Mouse (Mus musculus): Measurements from ENCODE around the gene Scube1. TPM values are rescaled to one million over a fixed set of nuclear protein-coding genes. Genes with fewer than 3 reads are reported as not detected.

The Scube1 gene
- polyA plus RNA-seq, 2 experiments from 2014 or later, result not detected

GRCm38 (mm10) chr15:83664722-83665121, 60.1 kb downstream of the Scube1 start:
- no peak for ATAC-seq

- no peak for ATAC-seq
These were observed 61.8 kb downstream of the Scube1 start for GRCm38 (mm10) chr15:83663066-83663465.

GRCm38 (mm10) chr15:83662106-83662505, 62.7 kb downstream of the Scube1 start:
- no peak for ATAC-seq

GRCm38 (mm10) chr15:83642518-83642917, 82.3 kb downstream of the Scube1 start:
- no peak for ATAC-seq

- ATAC-seq, result no peak
These were observed 84.6 kb downstream of the Scube1 start for GRCm38 (mm10) chr15:83640208-83640607.

GRCm38 (mm10) chr15:83639160-83639559, 85.7 kb downstream of the Scube1 start:
- ATAC-seq, result no peak

- ATAC-seq, result no peak
These were observed 86.5 kb downstream of the Scube1 start for GRCm38 (mm10) chr15:83638196-83638899.

- no peak for ATAC-seq
These were observed 88.1 kb downstream of the Scube1 start for GRCm38 (mm10) chr15:83636759-83637158.

GRCm38 (mm10) chr15:83635251-83635650, 89.6 kb downstream of the Scube1 start:
- ATAC-seq, result no peak

- no peak for ATAC-seq
These were observed 90.7 kb downstream of the Scube1 start for GRCm38 (mm10) chr15:83634076-83634475.

- ATAC-seq, result no peak
These were observed 93.8 kb downstream of the Scube1 start for GRCm38 (mm10) chr15:83631071-83631470.

GRCm38 (mm10) chr15:83629716-83630115, 95.1 kb downstream of the Scube1 start:
- ATAC-seq, result no peak

- no peak for ATAC-seq
These were observed 98.6 kb downstream of the Scube1 start for GRCm38 (mm10) chr15:83626142-83626645.

GRCm38 (mm10) chr15:83615245-83615644, 109.6 kb downstream of the Scube1 start:
- no peak for ATAC-seq

- ATAC-seq, result peak; percentile 42
These were observed 117.6 kb downstream of the Scube1 start for GRCm38 (mm10) chr15:83607115-83607802.

GRCm38 (mm10) chr15:83606700-83607099, 118.1 kb downstream of the Scube1 start:
- ATAC-seq, result no peak

- ATAC-seq, result no peak
These were observed 118.6 kb downstream of the Scube1 start for GRCm38 (mm10) chr15:83606216-83606615.

GRCm38 (mm10) chr15:83603426-83603825, 121.4 kb downstream of the Scube1 start:
- ATAC-seq, result no peak

- ATAC-seq, result peak; percentile 36
These were observed 121.8 kb downstream of the Scube1 start for GRCm38 (mm10) chr15:83603046-83603396.

GRCm38 (mm10) chr15:83602372-83603045, 122.3 kb downstream of the Scube1 start:
- peak; percentile 91 for ATAC-seq

GRCm38 (mm10) chr15:83601185-83601584, 123.6 kb downstream of the Scube1 start:
- ATAC-seq, result no peak

- ATAC-seq, result no peak
These were observed 128.0 kb downstream of the Scube1 start for GRCm38 (mm10) chr15:83596833-83597232.

GRCm38 (mm10) chr15:83595364-83595711, 129.5 kb downstream of the Scube1 start:
- no peak for ATAC-seq

Data from CD4-positive, CD25-positive, alpha-beta regulatory T cell, adult 4 months (primary cell).